Mouse (Mus musculus): ENCODE measurements around the gene a. TPM values are rescaled to one million over a fixed set of nuclear protein-coding genes. Genes with fewer than 3 reads are reported as not detected.

Gene a
- total and polyA plus RNA-seq, 3 experiments: 7.8 to 23.8 (median 10.9) TPM

DNA sequence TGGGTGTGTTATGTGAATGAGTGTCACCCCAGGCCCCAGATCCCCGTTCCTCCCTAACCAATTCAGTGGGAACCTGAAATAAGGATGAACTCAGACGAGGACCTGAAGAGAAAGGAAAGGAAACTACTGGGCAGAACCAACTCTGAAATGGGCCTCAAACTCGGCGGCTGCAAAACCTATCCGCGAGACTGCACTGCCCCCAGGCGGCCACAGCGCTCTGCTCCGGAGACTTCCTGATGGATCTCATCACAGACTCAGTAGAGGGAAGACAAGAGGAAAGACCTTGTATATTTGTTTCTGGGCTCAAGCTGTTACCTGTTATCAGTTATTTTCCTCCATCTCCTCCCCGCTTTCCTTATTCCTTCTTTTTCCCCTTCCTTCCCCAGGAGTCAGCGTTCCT is 151.9 kb downstream of the a start:
- H3K4me2 ChIP-seq (ENCODE audit: insufficient read depth, low read depth, poor library complexity, severe bottlenecking): peak overlapping the region; percentile 88
- H3K79me2 ChIP-seq (replicated peaks; ENCODE audit: control insufficient read depth, extremely low read depth, insufficient read depth, poor library complexity, severe bottlenecking): no peaks in the 10 kb centered on the region
- TF ChIP-seq HCFC1 (IDR thresholded peaks at IDR 0.05; ENCODE audit: low read depth, low read length): peak; percentile 37; the same call in 1 of the 2 replicates
- peak; percentile 89 for TF ChIP-seq SMC3 (IDR thresholded peaks at IDR 0.05; ENCODE audit: low read depth, low read length)
- TF ChIP-seq CTCF (conservative IDR thresholded peaks at IDR 0.05 in 1 of 2, IDR thresholded peaks at IDR 0.05 in 1 of 2; ENCODE audit: low read depth in 2 of 2, low read length in 2 of 2): peak; percentile 41 to 96; a peak in 3 of 4 replicates
- TF ChIP-seq RAD21 (IDR thresholded peaks at IDR 0.05; ENCODE audit: low read depth, low read length): peak; percentile 98
- no peak for TF ChIP-seq RCOR1 (conservative IDR thresholded peaks at IDR 0.05; ENCODE audit: low read depth, low read length)
- 0 out of 2 replicates have a peak, but pooled peaks have one; percentile 16 for TF ChIP-seq MAX (IDR thresholded peaks at IDR 0.05; ENCODE audit: low read length)
- 0 out of 2 replicates have a peak, but pooled peaks have one; percentile 34 for TF ChIP-seq UBTF (IDR thresholded peaks at IDR 0.05; ENCODE audit: low read depth, low read length)
- TF ChIP-seq BHLHE40 (IDR thresholded peaks at IDR 0.05; ENCODE audit: low read depth, low read length): no peak
- TF ChIP-seq ZC3H11A (IDR thresholded peaks at IDR 0.05; ENCODE audit: low read depth, low read length): peak; percentile 40
- TF ChIP-seq TCF12 (IDR thresholded peaks at IDR 0.05; ENCODE audit: low read depth, low read length): peak; percentile 58; the same call in 1 of the 2 replicates
- TF ChIP-seq IRF4 (IDR thresholded peaks at IDR 0.05; ENCODE audit: low read depth, low read length): peak; percentile 58; the same call in 1 of the 2 replicates
- no peak for TF ChIP-seq JUND (conservative IDR thresholded peaks at IDR 0.05; ENCODE audit: low read depth, low read length)
- TF ChIP-seq ELF1 (IDR thresholded peaks at IDR 0.05; ENCODE audit: low read depth, low read length): peak; percentile 64
- H3K36me3 ChIP-seq (replicated peaks in 1 of 2; ENCODE audit: control insufficient read depth in 1 of 2, insufficient read depth in 1 of 2, low read length in 1 of 2): no peaks in the 10 kb centered on the region
- no peak overlapping the region for H3K27ac ChIP-seq (ENCODE audit: insufficient read depth, low read depth)
- dilution Hi-C loops (cut with MboI; ENCODE audit: extremely low pct_ligation_motif_present, extremely low pct_unique_long_range_greater_than_20kb, low sequenced_read_pairs) (no loop called here), in situ Hi-C loops (cut with MboI; ENCODE audit: low pct_ligation_motif_present, low pct_unique_long_range_greater_than_20kb, low sequenced_read_pairs) (no loop called here)
- peaks cover 0 to 13% of the 10 kb centered on the region in 2 experiments; a peak in 2 of 4 replicates for H3K4me1 ChIP-seq (ENCODE audit: control insufficient read depth in 1 of 2, insufficient read depth in 2 of 2)
- DNase-seq (ENCODE audit: extremely low read depth): peak; percentile 68
- peak overlapping the region; percentile 57 for H3K9ac ChIP-seq (ENCODE audit: insufficient read depth, low read depth)
- H3K27me3 ChIP-seq (replicated peaks): no peaks in the 10 kb centered on the region
- H3K9me3 ChIP-seq (replicated peaks; ENCODE audit: low read length): no peaks in the 10 kb centered on the region
- H3K4me3 ChIP-seq (replicated peaks in 1 of 3; ENCODE audit: low read depth in 2 of 3, low read length in 2 of 3, poor library complexity in 1 of 3): peak overlapping the region in 2 of 3 experiments; percentile 25 to 32

DNA sequence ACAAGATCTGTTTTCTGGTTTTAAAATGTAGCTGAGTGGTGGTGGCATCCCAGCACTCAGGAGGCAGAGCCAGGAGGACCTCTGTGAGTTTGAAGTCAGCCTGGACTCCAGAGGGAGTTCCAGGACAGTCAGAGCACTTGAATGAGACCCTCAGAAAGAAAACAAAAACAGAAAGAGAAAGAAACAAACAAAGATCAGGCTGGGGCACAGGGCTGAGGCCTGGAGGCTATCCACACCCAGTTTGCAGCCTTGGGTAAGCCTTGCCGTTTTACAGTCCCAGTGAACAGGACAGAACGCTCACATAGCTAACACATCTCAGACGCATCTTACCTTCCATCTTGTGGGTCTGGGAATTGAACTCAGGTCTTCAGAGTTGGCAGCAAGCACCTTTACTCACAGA is 155.7 kb downstream of the a start:
- Histone ChIP-seq H3K4me3 (replicated peaks in 1 of 3; ENCODE audit: low read depth in 2 of 3, low read length in 2 of 3, poor library complexity in 1 of 3) (no peak overlapping the region), H3K79me2 (replicated peaks; ENCODE audit: control insufficient read depth, extremely low read depth, insufficient read depth, poor library complexity, severe bottlenecking) (no peaks in the 10 kb centered on the region), H3K4me2 (ENCODE audit: insufficient read depth, low read depth, poor library complexity, severe bottlenecking) (no peak overlapping the region), H3K9me3 (replicated peaks; ENCODE audit: low read length) (no peaks in the 10 kb centered on the region), H3K36me3 (replicated peaks in 1 of 2; ENCODE audit: control insufficient read depth in 1 of 2, insufficient read depth in 1 of 2, low read length in 1 of 2) (no peaks in the 10 kb centered on the region), H3K27ac (ENCODE audit: insufficient read depth, low read depth) (no peak overlapping the region), H3K9ac (ENCODE audit: insufficient read depth, low read depth) (no peak overlapping the region), H3K27me3 (replicated peaks) (no peaks in the 10 kb centered on the region), H3K4me1 (ENCODE audit: control insufficient read depth in 1 of 2, insufficient read depth in 2 of 2) (peaks cover 6 to 19% of the 10 kb centered on the region in 2 experiments)
- in situ Hi-C loops (cut with MboI; ENCODE audit: low pct_ligation_motif_present, low pct_unique_long_range_greater_than_20kb, low sequenced_read_pairs) (no loop called here), dilution Hi-C loops (cut with MboI; ENCODE audit: extremely low pct_ligation_motif_present, extremely low pct_unique_long_range_greater_than_20kb, low sequenced_read_pairs) (no loop called here)
- TF ChIP-seq MXI1 (IDR thresholded peaks at IDR 0.05; ENCODE audit: low read depth, low read length): no peak
- no peak for DNase-seq (ENCODE audit: extremely low read depth)

DNA sequence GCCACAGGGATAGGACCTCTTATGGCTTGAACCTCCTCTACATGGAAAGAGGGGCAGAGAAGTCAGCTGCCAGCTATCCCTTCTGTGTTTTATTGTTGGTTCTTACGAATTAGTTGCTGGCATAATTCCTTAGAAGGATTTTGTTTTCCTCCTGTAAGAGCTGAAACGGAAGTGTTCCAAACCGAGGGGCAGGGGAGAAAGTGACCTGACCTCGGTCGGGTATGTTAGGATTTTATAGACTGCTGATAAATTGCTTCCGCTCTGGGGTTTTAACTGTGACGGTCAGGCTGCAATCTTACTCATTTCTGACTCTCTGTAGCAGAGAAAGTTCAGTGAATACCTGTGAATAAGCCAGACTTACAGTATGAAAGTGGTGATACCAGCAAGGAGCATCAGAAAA is 158.2 kb downstream of the a start:
- Histone ChIP-seq H3K4me3 (replicated peaks in 1 of 3; ENCODE audit: low read depth in 2 of 3, low read length in 2 of 3, poor library complexity in 1 of 3) (no peak overlapping the region), H3K4me1 (ENCODE audit: control insufficient read depth in 1 of 2, insufficient read depth in 2 of 2) (peaks cover 6 to 10% of the 10 kb centered on the region in 2 experiments), H3K27ac (ENCODE audit: insufficient read depth, low read depth) (no peak overlapping the region), H3K9ac (ENCODE audit: insufficient read depth, low read depth) (no peak overlapping the region), H3K36me3 (replicated peaks in 1 of 2; ENCODE audit: control insufficient read depth in 1 of 2, insufficient read depth in 1 of 2, low read length in 1 of 2) (no peaks in the 10 kb centered on the region), H3K4me2 (ENCODE audit: insufficient read depth, low read depth, poor library complexity, severe bottlenecking) (peak overlapping the region; percentile 70), H3K27me3 (replicated peaks) (no peaks in the 10 kb centered on the region), H3K9me3 (replicated peaks; ENCODE audit: low read length) (no peaks in the 10 kb centered on the region), H3K79me2 (replicated peaks; ENCODE audit: control insufficient read depth, extremely low read depth, insufficient read depth, poor library complexity, severe bottlenecking) (no peaks in the 10 kb centered on the region)
- in situ Hi-C loops (cut with MboI; ENCODE audit: low pct_ligation_motif_present, low pct_unique_long_range_greater_than_20kb, low sequenced_read_pairs): no loop called here
- DNase-seq (ENCODE audit: extremely low read depth): no peak
- dilution Hi-C loops (cut with MboI; ENCODE audit: extremely low pct_ligation_motif_present, extremely low pct_unique_long_range_greater_than_20kb, low sequenced_read_pairs): no loop called here
- TF ChIP-seq CTCF (conservative IDR thresholded peaks at IDR 0.05 in 1 of 2, IDR thresholded peaks at IDR 0.05 in 1 of 2; ENCODE audit: low read depth in 2 of 2, low read length in 2 of 2): no peak
- no peak for TF ChIP-seq MXI1 (IDR thresholded peaks at IDR 0.05; ENCODE audit: low read depth, low read length)
- no peak for TF ChIP-seq TBP (conservative IDR thresholded peaks at IDR 0.05; ENCODE audit: low read depth, low read length)
- TF ChIP-seq SMC3 (IDR thresholded peaks at IDR 0.05; ENCODE audit: low read depth, low read length): no peak
- TF ChIP-seq MYC (IDR thresholded peaks at IDR 0.05; ENCODE audit: low read depth, low read length): no peak
- no peak for TF ChIP-seq ZNF384 (IDR thresholded peaks at IDR 0.05; ENCODE audit: low read depth, low read length)
- TF ChIP-seq USF1 (IDR thresholded peaks at IDR 0.05; ENCODE audit: low read depth, low read length): no peak
- TF ChIP-seq CHD2 (IDR thresholded peaks at IDR 0.05; ENCODE audit: low read length): no peak
- no peak for TF ChIP-seq MAFK (IDR thresholded peaks at IDR 0.05; ENCODE audit: insufficient replicate concordance, low read length)
- TF ChIP-seq EP300 (IDR thresholded peaks at IDR 0.05; ENCODE audit: low read length): no peak
- TF ChIP-seq KAT2A (IDR thresholded peaks at IDR 0.05; ENCODE audit: insufficient replicate concordance, low read length): no peak

Measured in CH12.LX (cell line).